Mouse (Mus musculus) layer of hippocampus, postnatal 10 days (tissue): Measurements from ENCODE around the gene Cdr2. TPM values are rescaled to one million over a fixed set of nuclear protein-coding genes. Genes with fewer than 3 reads are reported as not detected.
A peak's percentile ranks its signal among the peaks of the same experiment; 100 is the strongest.
"Not testable (repeated sequence)": the region's sequence is repeated elsewhere in the genome, so short reads cannot be mapped to it uniquely, and the experiment has no call there.

Source experiments
- DNase-seq, 2 experiments: peaks; one replicate each; pipeline ENCODE4 v3.0.0; 2021; ENCODE audit warnings: low spot score in 2 of 2
- long read RNA-seq: library from polyadenylated mRNA; stranded (forward); transcript quantifications from one replicate; pipeline ENCODE4 v2.0.0, GENCODE M21; 2023
- total RNA-seq, 2 experiments: library from RNA; stranded (reverse); gene quantifications; 2 replicates each; pipeline ENCODE4 v1.2.3; 2021

The Cdr2 gene
- 1 to 10 TPM; 3.1 to 3.9 TPM for total RNA-seq
- long read RNA-seq, transcript Cdr2-201 (5 exons, 2,525 nt), result major isoform, 5 of 6 reads
- long read RNA-seq, partial matches to known transcripts, result 0 of 6 reads
- long read RNA-seq, other reads (novel, unspliced or antisense), result 1 of 6 reads

GRCm38 (mm10) chr7:120982200-120982841 lies at the start of gene Cdr2, which contains the start of gene Mfsd13b:
Gene Cdr2 (minus strand): TSS chr7:120982312.
Gene Mfsd13b (plus strand): TSS chr7:120982509.
- peak; percentile 94 to 96 for DNase-seq

GRCm38 (mm10) chr7:121029947-121030346 lies 47.8 kb upstream of the Cdr2 start:
- not testable (repeated sequence) for DNase-seq

- no peak for DNase-seq
Observed at GRCm38 (mm10) chr7:121026300-121026699, 44.2 kb upstream of the Cdr2 start.

- DNase-seq, result no peak
Observed at GRCm38 (mm10) chr7:121025221-121026008, 43.3 kb upstream of the Cdr2 start.

- no peak for DNase-seq
Observed at GRCm38 (mm10) chr7:121020277-121020676, 38.2 kb upstream of the Cdr2 start.

- DNase-seq, result no peak
Observed at GRCm38 (mm10) chr7:121018778-121019177, 36.7 kb upstream of the Cdr2 start.

- no peak for DNase-seq
Observed at GRCm38 (mm10) chr7:121014486-121014885, 32.4 kb upstream of the Cdr2 start.

GRCm38 (mm10) chr7:121011794-121012689 lies 29.9 kb upstream of the Cdr2 start:
- DNase-seq, result no peak

- DNase-seq, result no peak
Observed at GRCm38 (mm10) chr7:121003793-121004418, 21.8 kb upstream of the Cdr2 start.

GRCm38 (mm10) chr7:121002407-121002928 lies 20.4 kb upstream of the Cdr2 start:
- DNase-seq, result no peak

GRCm38 (mm10) chr7:121001879-121002278 lies 19.8 kb upstream of the Cdr2 start:
- no peak for DNase-seq

- DNase-seq, result no peak
Observed at GRCm38 (mm10) chr7:121000065-121000822, 18.1 kb upstream of the Cdr2 start.

- DNase-seq, result no peak
Observed at GRCm38 (mm10) chr7:120999021-120999530, 17.0 kb upstream of the Cdr2 start.

GRCm38 (mm10) chr7:120991191-120991590 lies 9.1 kb upstream of the Cdr2 start:
- DNase-seq, result no peak

GRCm38 (mm10) chr7:120982968-120983367 lies 856 bp upstream of the Cdr2 start:
- DNase-seq, result no peak

GRCm38 (mm10) chr7:120980931-120981924 lies 884 bp downstream of the Cdr2 start:
- peak; percentile 16 to 34 for DNase-seq

GRCm38 (mm10) chr7:120980041-120980440 lies 2.1 kb downstream of the Cdr2 start:
- DNase-seq, result no peak

- no peak for DNase-seq
Observed at GRCm38 (mm10) chr7:120977063-120977462, 5.0 kb downstream of the Cdr2 start.
